ENCODE assay signal across 9 mouse cellular contexts in genomic region chr10:42934672-42935071, GRCm38 (mm10).
A peak's percentile ranks its signal among the peaks of the same experiment; 100 is the strongest.
DNase-seq lines count a peak whose midpoint lies in the region; ATAC-seq lines count a peak whose summit lies in the region.
"Had no signal": no experiment of that assay in that cellular context is flagged by ENCODE, and none has a peak within 500 bp of the region (broad histone marks: within the 10 kb centered on the region; RNA-seq: fewer than 3 reads in every experiment).

No protein-coding gene starts in this region.

- H3K27me3 ChIP-seq in forebrain, embryonic 10.5 days (ENCODE audit: poor library complexity, severe bottlenecking) = peaks cover 16% of the 10 kb centered on the region; the same call in 1 of the 2 replicates
- H3K27me3 ChIP-seq in forebrain, embryonic 14.5 days (replicated peaks; ENCODE audit: control insufficient read depth, insufficient read depth, low read length) = no peaks in the 10 kb centered on the region

- H3K9me3 ChIP-seq in forebrain, embryonic 10.5 days = no peaks in the 10 kb centered on the region
- H3K9me3 ChIP-seq in forebrain, embryonic 14.5 days (replicated peaks; ENCODE audit: control insufficient read depth, low read length) = no peaks in the 10 kb centered on the region

- intact Hi-C loops in heart, postnatal 14 days (cut with DNase I) = no loop called here

- no peak overlapping the region for H3K4me3 ChIP-seq in forebrain, embryonic 10.5 days
- no peak overlapping the region for H3K4me3 ChIP-seq in forebrain, embryonic 14.5 days (ENCODE audit: low read depth, low read length)

- no peaks in the 10 kb centered on the region for H3K36me3 ChIP-seq in forebrain, embryonic 10.5 days (replicated peaks)
- H3K36me3 ChIP-seq in forebrain, embryonic 14.5 days (ENCODE audit: control insufficient read depth, insufficient read depth, low read length) = no peaks in the 10 kb centered on the region

- WGBS in forebrain, embryonic 10.5 days = 84% methylated on average over 8 of the region's 8 CpGs
- WGBS in forebrain, embryonic 14.5 days = 84% methylated on average over 8 of the region's 8 CpGs

- 0 out of 2 replicates have a peak overlapping the region, but pooled peaks have one; percentile 2 for H3K27ac ChIP-seq in forebrain, embryonic 10.5 days
- H3K27ac ChIP-seq in forebrain, embryonic 14.5 days (ENCODE audit: low read depth, low read length) = no peak overlapping the region

- no peak overlapping the region for H3K9ac ChIP-seq in forebrain, embryonic 14.5 days (ENCODE audit: low read length)

- DNase-seq in forebrain, embryonic 10.5 days (ENCODE audit: extremely low spot score, low spot score) = no peak
- no peak for DNase-seq in forebrain, embryonic 14.5 days (ENCODE audit: low spot score)
- peak; percentile 42 for DNase-seq in T-cell, adult 2 months (ENCODE audit: low spot score)
- peak; percentile 51 to 74 for DNase-seq in heart, postnatal 14 days
- DNase-seq in lung, postnatal 25 days (ENCODE audit: low spot score) = peak; percentile 45
- DNase-seq in adrenal gland, adult 2 months = no peak
- DNase-seq in left cerebral cortex, adult 9 months (ENCODE audit: low spot score in 2 of 2) = no peak
- DNase-seq in left cerebral cortex, adult 11 months (ENCODE audit: low spot score) = no peak
- DNase-seq: left cerebral cortex, postnatal 4 days had no signal

- ATAC-seq in forebrain, embryonic 14.5 days = no peak

- H3K4me2 ChIP-seq in forebrain, embryonic 14.5 days (ENCODE audit: low read length) = no peak overlapping the region

- H3K4me1 ChIP-seq in forebrain, embryonic 10.5 days = peaks cover 11% of the 10 kb centered on the region
- no peaks in the 10 kb centered on the region for H3K4me1 ChIP-seq in forebrain, embryonic 14.5 days (ENCODE audit: control insufficient read depth, insufficient read depth, low read length)

Comparison
In these comparisons a context has a peak if more than half of its experiments do, and no peak if none do; other contexts are left out.
1. DNase-seq: peak in T-cell, adult 2 months (single experiment), heart, postnatal 14 days (2 of 2) and lung, postnatal 25 days (single experiment); none in forebrain, embryonic 10.5 days (single experiment), forebrain, embryonic 14.5 days (single experiment), adrenal gland, adult 2 months (single experiment), left cerebral cortex, adult 9 months (0 of 2) and left cerebral cortex, adult 11 months (single experiment).